Mouse (Mus musculus) bone marrow macrophage, adult 2 months (primary cell): ENCODE results near the gene Zfp286. TPM values are rescaled to one million over a fixed set of nuclear protein-coding genes. Genes with fewer than 3 reads are reported as not detected.
A peak's percentile ranks its signal among the peaks of the same experiment; 100 is the strongest.

ENCODE experiments used
- H3K27ac ChIP-seq: 2 replicates; pipeline ENCODE4 v1.5.1; 2012; ENCODE audit warnings: low read depth, low read length; ENCODE audit not compliant: insufficient read depth
- H3K4me1 ChIP-seq: 2 replicates; pipeline ENCODE4 v1.6.1; 2012; ENCODE audit warnings: low read length; ENCODE audit not compliant: control insufficient read depth, insufficient read depth
- H3K4me3 ChIP-seq: 2 replicates; pipeline ENCODE4 v1.5.1; 2012; ENCODE audit warnings: mild to moderate bottlenecking, low read length, moderate library complexity; ENCODE audit not compliant: insufficient read depth
- CTCF ChIP-seq: IDR thresholded peaks from 2 replicates; pipeline ENCODE4 v1.5.1; 2012; ENCODE audit warnings: low read depth, mild to moderate bottlenecking, low read length, moderate library complexity
- POLR2A ChIP-seq: IDR thresholded peaks from 2 replicates; pipeline ENCODE4 v1.6.1; 2012; ENCODE audit warnings: mild to moderate bottlenecking, low read depth, low read length, borderline replicate concordance
- polyA plus RNA-seq: library from polyadenylated mRNA; stranded (reverse); fragments of >200 nt; gene quantifications from 2 replicates; pipeline ENCODE4 v1.2.4, GENCODE M21; 2012; ENCODE audit not compliant: missing spikeins, insufficient read depth, insufficient read length

Gene Zfp286
- 1.7 and 2.1 TPM in 2 replicates for polyA plus RNA-seq

- no peak within 1 kb of the TSS for H3K27ac ChIP-seq
- H3K4me3 ChIP-seq: peak within 1 kb of the TSS; percentile 45
- no peaks in the 10 kb centered on the region for H3K4me1 ChIP-seq
- TF ChIP-seq POLR2A (no peak), CTCF (no peak)
These were observed at the start of gene Zfp286 for GRCm38 (mm10) chr11:62788935-62789616. TSS of gene Zfp286 (minus strand) at chr11:62789462.

- H3K27ac ChIP-seq: no peak overlapping the region
- H3K4me3 ChIP-seq: no peak overlapping the region
- no peak for TF ChIP-seq CTCF
- no peaks in the 10 kb centered on the region for H3K4me1 ChIP-seq
These were observed 42.6 kb upstream of the Zfp286 start for GRCm38 (mm10) chr11:62831906-62832305.

GRCm38 (mm10) chr11:62830387-62830786 lies 41.1 kb upstream of the Zfp286 start:
- Histone ChIP-seq H3K27ac (no peak overlapping the region), H3K4me3 (no peak overlapping the region), H3K4me1 (no peaks in the 10 kb centered on the region)
- TF ChIP-seq CTCF: no peak
- no peak for TF ChIP-seq POLR2A

- H3K4me1 ChIP-seq: peaks cover 5% of the 10 kb centered on the region; the same call in 1 of the 2 replicates
- H3K4me3 ChIP-seq: no peak overlapping the region
- no peak for TF ChIP-seq CTCF
- TF ChIP-seq POLR2A: no peak
- no peak overlapping the region for H3K27ac ChIP-seq
These were observed 38.6 kb upstream of the Zfp286 start for GRCm38 (mm10) chr11:62827911-62828310.

GRCm38 (mm10) chr11:62827135-62827534 lies 37.9 kb upstream of the Zfp286 start:
- TF ChIP-seq CTCF: no peak
- TF ChIP-seq POLR2A: no peak
- H3K27ac ChIP-seq: no peak overlapping the region
- no peak overlapping the region for H3K4me3 ChIP-seq

GRCm38 (mm10) chr11:62826106-62826733 lies 37.0 kb upstream of the Zfp286 start:
- Histone ChIP-seq H3K4me1 (peaks cover 13% of the 10 kb centered on the region), H3K27ac (no peak overlapping the region), H3K4me3 (no peak overlapping the region)
- no peak for TF ChIP-seq CTCF
- TF ChIP-seq POLR2A: no peak

More at GRCm38 (mm10) chr11:62827135-62827534, 37.9 kb upstream of the Zfp286 start:
- H3K4me1 ChIP-seq: peaks cover 11% of the 10 kb centered on the region

- Histone ChIP-seq H3K27ac (no peak overlapping the region), H3K4me3 (no peak overlapping the region), H3K4me1 (peaks cover 13% of the 10 kb centered on the region)
- TF ChIP-seq POLR2A: no peak
- TF ChIP-seq CTCF: no peak
These were observed 36.2 kb upstream of the Zfp286 start for GRCm38 (mm10) chr11:62825222-62826105.

- peaks cover 17% of the 10 kb centered on the region for H3K4me1 ChIP-seq
- no peak overlapping the region for H3K4me3 ChIP-seq
- no peak overlapping the region for H3K27ac ChIP-seq
- TF ChIP-seq CTCF (no peak), POLR2A (no peak)
These were observed 34.9 kb upstream of the Zfp286 start for GRCm38 (mm10) chr11:62824211-62824610.

- Histone ChIP-seq H3K4me3 (peak overlapping the region; percentile 55), H3K4me1 (peaks cover 20% of the 10 kb centered on the region), H3K27ac (peak overlapping the region; percentile 53)
- TF ChIP-seq CTCF (no peak), POLR2A (no peak)
These were observed 32.6 kb upstream of the Zfp286 start for GRCm38 (mm10) chr11:62821893-62822292.
